Mouse (Mus musculus) 3134 (cell line): ENCODE data around the gene Gm4778.
"Not testable (repeated sequence)": the region's sequence is repeated elsewhere in the genome, so short reads cannot be mapped to it uniquely, and the experiment has no call there.

Source experiments
- DNase-seq: peaks from one replicate; pipeline ENCODE4 v3.0.0-alpha.2; 2011; ENCODE audit warnings: low spot score; ENCODE audit not compliant: insufficient read length; ENCODE audit errors: extremely low read depth

Gene Gm4778

GRCm38 (mm10) chr3:94263736-94264135, at the start of gene Gm4778:
Gene Gm4778 (plus strand): TSS chr3:94264036.
- DNase-seq = not testable (repeated sequence)

- no peak for DNase-seq
Measured at GRCm38 (mm10) chr3:94260598-94260997, 3.2 kb upstream of the Gm4778 start.

- DNase-seq = no peak
Measured at GRCm38 (mm10) chr3:94275991-94276390, 12.2 kb downstream of the Gm4778 start.

GRCm38 (mm10) chr3:94305457-94305856, 41.6 kb downstream of the Gm4778 start:
- DNase-seq = no peak

DNA sequence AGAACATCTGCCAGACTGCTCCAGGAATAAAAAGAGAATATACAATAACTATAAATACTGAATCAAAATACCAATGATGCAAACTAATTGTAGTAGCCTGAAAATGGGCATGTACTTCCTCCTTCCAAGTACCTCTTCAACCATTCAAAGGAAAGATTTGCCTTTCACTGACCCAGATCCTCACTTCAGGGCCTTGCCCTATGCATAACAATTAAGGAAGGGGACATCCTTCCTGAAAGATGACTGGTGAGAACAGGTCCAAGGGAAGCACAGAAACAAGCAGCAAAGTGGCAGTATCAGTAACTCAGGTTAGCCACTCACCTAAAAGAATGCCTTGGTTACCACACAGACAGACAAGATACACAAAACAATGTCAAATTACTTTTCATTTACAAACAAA, 43.1 kb downstream of the Gm4778 start:
- no peak for DNase-seq

DNA sequence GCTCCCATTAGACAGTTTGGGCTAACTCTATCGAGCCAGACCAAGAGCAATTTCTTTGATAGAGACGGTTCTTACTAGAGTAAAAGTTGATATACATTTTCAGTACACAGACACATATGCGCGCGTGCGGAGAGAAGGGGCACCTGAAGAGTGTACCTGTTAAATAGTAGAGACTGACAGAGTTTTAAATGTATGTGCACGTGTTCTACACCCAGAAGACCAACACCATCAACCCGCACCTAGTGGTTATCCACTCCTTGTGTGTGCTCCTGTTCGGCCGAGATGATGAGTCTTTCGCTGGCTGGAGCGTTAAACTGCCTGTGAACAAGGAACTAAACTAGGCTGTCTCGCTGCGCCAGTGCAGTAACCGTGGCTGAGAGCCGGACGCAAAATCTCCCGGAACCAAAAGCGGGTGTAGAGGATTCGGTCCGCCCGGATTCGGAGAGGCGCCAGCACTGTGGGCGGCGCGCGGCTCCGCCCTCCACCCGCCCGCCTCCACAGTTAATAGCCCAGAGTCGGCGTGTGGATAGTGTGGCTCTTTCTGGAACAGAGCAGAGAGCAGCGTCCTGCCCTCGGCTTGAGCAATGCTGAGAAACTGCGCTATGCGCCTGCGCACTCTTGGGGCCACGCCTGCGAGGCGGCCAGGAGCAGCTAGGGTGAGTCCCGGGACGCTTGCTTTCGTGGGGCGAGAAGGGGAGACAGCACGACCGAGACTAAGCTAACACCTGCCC, 46.0 kb downstream of the Gm4778 start, which contains the start of gene Them4:
Gene Them4, plus strand, starts transcription at position 457 of the 731 bp plus-strand sequence.
- DNase-seq = peak; percentile 98

DNA sequence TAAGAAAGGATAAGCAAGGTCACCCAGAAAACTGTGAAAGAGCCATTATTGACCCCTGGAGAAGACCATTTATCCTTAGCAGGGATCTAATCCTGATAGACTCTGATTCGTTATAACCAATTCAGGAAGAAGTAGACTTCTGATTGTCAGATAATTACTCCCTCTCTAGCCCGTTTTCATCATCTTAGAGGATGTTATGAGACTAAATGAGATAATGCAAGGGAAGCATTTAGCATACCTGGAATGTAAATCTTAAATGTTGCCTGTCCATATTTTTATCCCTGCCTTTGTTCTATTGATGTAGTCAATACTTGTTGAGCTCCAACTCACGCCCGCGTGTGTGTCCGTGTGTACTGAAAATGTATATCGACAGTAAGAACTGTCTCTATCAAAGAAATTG, 46.7 kb downstream of the Gm4778 start:
- DNase-seq = no peak

GRCm38 (mm10) chr3:94310911-94311310, 47.1 kb downstream of the Gm4778 start:
- DNase-seq = no peak

DNA sequence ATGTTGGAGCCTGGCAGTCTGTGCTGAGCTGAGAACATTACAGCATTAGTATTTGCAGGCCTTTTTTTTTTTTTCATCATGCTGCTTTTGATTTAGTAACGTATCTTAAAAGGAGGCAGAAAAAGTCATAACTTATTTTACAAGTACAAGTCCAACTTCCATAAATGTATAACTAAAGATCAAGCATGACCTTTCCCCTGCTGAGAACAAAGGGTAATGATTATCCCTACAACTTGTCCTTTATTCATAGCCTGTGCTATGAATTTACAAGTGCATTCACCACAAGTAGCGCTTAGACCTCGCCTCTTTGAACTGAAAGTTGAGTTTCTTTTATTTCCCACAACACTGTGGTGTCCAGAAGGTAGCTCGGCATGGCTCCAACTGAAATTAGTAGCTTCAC, 47.5 kb downstream of the Gm4778 start:
- no peak for DNase-seq
